Mouse (Mus musculus): ENCODE results near the gene Nbas. TPM values are rescaled to one million over a fixed set of nuclear protein-coding genes. Genes with fewer than 3 reads are reported as not detected.
A peak's percentile ranks its signal among the peaks of the same experiment; 100 is the strongest.

Nbas gene
- polyA plus RNA-seq, 1 experiment from 2014 or later = 23.6 TPM

DNA sequence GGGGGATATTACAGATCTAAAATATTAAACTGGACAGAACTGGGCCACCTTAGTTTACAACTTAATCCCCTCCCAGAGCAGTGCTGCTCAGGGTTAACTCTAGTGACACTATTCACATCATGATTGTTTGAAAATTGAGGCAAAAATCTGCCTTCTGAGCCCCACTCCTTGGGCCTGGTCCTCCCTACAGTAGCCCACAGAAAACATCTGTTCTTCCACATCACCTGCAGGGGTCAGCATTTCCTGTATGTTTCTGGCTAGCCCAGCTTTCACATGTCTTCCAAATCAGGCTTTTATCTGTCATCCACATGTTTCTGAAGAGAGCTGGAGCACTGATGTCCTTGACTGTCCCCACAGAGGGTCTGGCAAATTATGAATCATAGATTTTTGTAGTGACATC lies 333.5 kb downstream of the Nbas start:
- H3K9me3 ChIP-seq (ENCODE audit: control insufficient read depth, low read length) = no peaks in the 10 kb centered on the region
- H3K4me3 ChIP-seq (ENCODE audit: low read depth, low read length) = no peak overlapping the region
- no peaks in the 10 kb centered on the region for H3K27me3 ChIP-seq (replicated peaks; ENCODE audit: control insufficient read depth, insufficient read depth, low read length)
- no peak overlapping the region for H3K4me2 ChIP-seq (ENCODE audit: low read length)
- DNase-seq (ENCODE audit: low spot score) (no peak), ATAC-seq (replicated peaks; ENCODE audit: low FRiP score, low TSS enrichment, low read depth) (no peak)
- H3K27ac ChIP-seq (ENCODE audit: low read depth) = no peak overlapping the region
- no peak overlapping the region for H3K9ac ChIP-seq (ENCODE audit: low read length)
- H3K4me1 ChIP-seq (replicated peaks; ENCODE audit: control insufficient read depth, insufficient read depth, low read length) = no peaks in the 10 kb centered on the region
- no peaks in the 10 kb centered on the region for H3K36me3 ChIP-seq (ENCODE audit: control insufficient read depth, insufficient read depth, low read length)

DNA sequence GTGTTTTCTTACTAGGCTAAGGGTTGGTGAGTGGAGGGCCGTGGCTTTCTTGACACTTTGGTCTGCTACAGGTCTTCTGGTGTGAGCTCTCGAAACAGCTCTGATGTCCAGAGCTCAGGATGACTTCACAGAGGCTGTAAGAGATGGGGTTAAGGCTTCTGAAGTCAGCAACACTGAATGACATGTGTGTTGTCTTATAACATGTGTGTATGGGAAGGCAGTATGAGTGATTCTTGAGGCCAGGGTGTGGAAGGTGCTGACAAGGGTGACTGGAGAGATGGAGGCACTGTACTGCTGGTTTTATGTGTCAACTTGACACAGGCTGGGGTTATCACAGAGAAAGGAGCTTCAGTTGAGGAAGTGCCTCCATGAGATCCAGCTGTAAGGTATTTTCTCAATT lies 338.1 kb downstream of the Nbas start:
- H3K4me1 ChIP-seq (replicated peaks; ENCODE audit: control insufficient read depth, insufficient read depth, low read length) = no peaks in the 10 kb centered on the region
- H3K36me3 ChIP-seq (ENCODE audit: control insufficient read depth, insufficient read depth, low read length) = no peaks in the 10 kb centered on the region
- no peak overlapping the region for H3K9ac ChIP-seq (ENCODE audit: low read length)
- 69% methylated on average over 2 of the region's 2 CpGs for WGBS
- H3K4me2 ChIP-seq (ENCODE audit: low read length) = no peak overlapping the region
- H3K9me3 ChIP-seq (ENCODE audit: control insufficient read depth, low read length) = no peaks in the 10 kb centered on the region
- ATAC-seq (replicated peaks; ENCODE audit: low FRiP score, low TSS enrichment, low read depth) (no peak), DNase-seq (ENCODE audit: low spot score) (no peak)
- H3K27me3 ChIP-seq (replicated peaks; ENCODE audit: control insufficient read depth, insufficient read depth, low read length) = no peaks in the 10 kb centered on the region
- no peak overlapping the region for H3K4me3 ChIP-seq (ENCODE audit: low read depth, low read length)
- H3K27ac ChIP-seq (ENCODE audit: low read depth) = no peak overlapping the region

DNA sequence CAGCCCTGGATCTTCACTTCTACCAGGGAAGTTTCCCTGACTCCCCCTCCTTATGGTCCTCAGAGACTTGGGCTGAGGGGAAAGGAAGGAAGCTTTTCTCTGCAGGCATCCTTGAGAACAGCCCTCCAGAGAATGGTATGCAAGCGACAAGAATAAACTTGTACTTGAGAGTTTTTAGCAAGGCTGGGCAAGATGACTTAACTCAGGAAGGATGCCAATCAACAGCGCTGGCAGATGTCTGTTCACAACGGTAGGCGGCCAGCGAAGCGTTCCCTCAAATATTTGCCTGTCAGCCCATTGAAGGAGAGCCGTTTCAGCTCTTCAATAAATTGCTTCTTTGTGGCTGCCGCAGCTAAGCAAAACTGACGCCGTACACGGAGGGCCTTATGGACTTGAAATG lies 340.1 kb downstream of the Nbas start:
- Histone ChIP-seq H3K36me3 (ENCODE audit: control insufficient read depth, insufficient read depth, low read length) (no peaks in the 10 kb centered on the region), H3K4me3 (ENCODE audit: low read depth, low read length) (no peak overlapping the region), H3K4me2 (ENCODE audit: low read length) (no peak overlapping the region), H3K27ac (ENCODE audit: low read depth) (no peak overlapping the region), H3K9ac (ENCODE audit: low read length) (no peak overlapping the region), H3K27me3 (replicated peaks; ENCODE audit: control insufficient read depth, insufficient read depth, low read length) (no peaks in the 10 kb centered on the region), H3K4me1 (replicated peaks; ENCODE audit: control insufficient read depth, insufficient read depth, low read length) (no peaks in the 10 kb centered on the region), H3K9me3 (ENCODE audit: control insufficient read depth, low read length) (no peaks in the 10 kb centered on the region)
- 71% methylated on average over 11 of the region's 11 CpGs for WGBS
- no peak for ATAC-seq (replicated peaks; ENCODE audit: low FRiP score, low TSS enrichment, low read depth)
- DNase-seq (ENCODE audit: low spot score) = peak; percentile 31

DNA sequence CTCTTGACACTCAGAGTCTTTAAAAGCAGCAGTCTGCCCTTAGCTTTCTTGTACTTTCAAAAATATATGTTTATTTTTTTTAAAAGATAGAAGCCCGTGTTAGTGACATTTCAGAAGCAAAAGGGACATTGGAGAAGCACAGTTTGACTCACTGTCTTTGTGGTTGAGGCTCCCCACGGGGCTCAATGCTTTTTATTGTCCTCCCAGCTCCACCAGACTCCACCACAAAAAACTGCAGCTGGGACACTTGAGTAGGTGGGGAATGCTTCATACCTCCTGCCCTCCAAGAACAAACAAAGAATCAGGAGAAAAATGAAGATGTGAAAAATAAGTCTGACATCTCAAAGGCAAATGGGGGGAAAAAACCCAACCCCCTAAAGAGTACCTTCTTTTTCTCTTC lies 344.1 kb downstream of the Nbas start:
- DNase-seq (ENCODE audit: low spot score) = no peak
- Histone ChIP-seq H3K4me1 (replicated peaks; ENCODE audit: control insufficient read depth, insufficient read depth, low read length) (no peaks in the 10 kb centered on the region), H3K27me3 (replicated peaks; ENCODE audit: control insufficient read depth, insufficient read depth, low read length) (no peaks in the 10 kb centered on the region), H3K9ac (ENCODE audit: low read length) (no peak overlapping the region), H3K27ac (ENCODE audit: low read depth) (no peak overlapping the region), H3K36me3 (ENCODE audit: control insufficient read depth, insufficient read depth, low read length) (no peaks in the 10 kb centered on the region), H3K9me3 (ENCODE audit: control insufficient read depth, low read length) (no peaks in the 10 kb centered on the region), H3K4me3 (ENCODE audit: low read depth, low read length) (no peak overlapping the region), H3K4me2 (ENCODE audit: low read length) (no peak overlapping the region)
- no peak for ATAC-seq (replicated peaks; ENCODE audit: low FRiP score, low TSS enrichment, low read depth)
- 22% methylated on average over 2 of the region's 2 CpGs for WGBS

DNA sequence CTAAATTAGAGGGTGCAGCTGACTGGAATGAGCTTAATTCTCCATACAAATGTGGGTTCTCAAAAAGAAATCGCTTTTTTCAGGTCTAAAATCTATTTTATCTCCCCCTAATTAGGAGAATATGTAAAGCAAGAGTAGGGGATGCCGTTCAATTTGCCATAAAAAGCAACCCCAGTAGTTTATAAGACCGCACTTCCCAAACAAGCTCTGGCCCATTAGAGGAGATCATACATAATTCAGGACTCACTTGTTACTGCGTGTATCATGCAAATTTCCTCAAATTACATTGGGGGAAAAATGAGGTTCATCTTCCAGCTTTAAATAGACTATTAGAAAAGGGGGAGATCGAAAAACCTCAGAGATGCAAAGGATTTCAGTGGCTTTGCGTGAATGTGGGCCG lies 346.7 kb downstream of the Nbas start:
- no peaks in the 10 kb centered on the region for H3K27me3 ChIP-seq (replicated peaks; ENCODE audit: control insufficient read depth, insufficient read depth, low read length)
- no peak overlapping the region for H3K27ac ChIP-seq (ENCODE audit: low read depth)
- H3K4me2 ChIP-seq (ENCODE audit: low read length) = no peak overlapping the region
- ATAC-seq (replicated peaks; ENCODE audit: low FRiP score, low TSS enrichment, low read depth) (no peak), DNase-seq (ENCODE audit: low spot score) (no peak)
- H3K36me3 ChIP-seq (ENCODE audit: control insufficient read depth, insufficient read depth, low read length) = no peaks in the 10 kb centered on the region
- no peak overlapping the region for H3K4me3 ChIP-seq (ENCODE audit: low read depth, low read length)
- H3K9me3 ChIP-seq (ENCODE audit: control insufficient read depth, low read length) = no peaks in the 10 kb centered on the region
- H3K4me1 ChIP-seq (replicated peaks; ENCODE audit: control insufficient read depth, insufficient read depth, low read length) = no peaks in the 10 kb centered on the region
- H3K9ac ChIP-seq (ENCODE audit: low read length) = no peak overlapping the region
- WGBS = 87% methylated on average over 7 of the region's 7 CpGs

DNA sequence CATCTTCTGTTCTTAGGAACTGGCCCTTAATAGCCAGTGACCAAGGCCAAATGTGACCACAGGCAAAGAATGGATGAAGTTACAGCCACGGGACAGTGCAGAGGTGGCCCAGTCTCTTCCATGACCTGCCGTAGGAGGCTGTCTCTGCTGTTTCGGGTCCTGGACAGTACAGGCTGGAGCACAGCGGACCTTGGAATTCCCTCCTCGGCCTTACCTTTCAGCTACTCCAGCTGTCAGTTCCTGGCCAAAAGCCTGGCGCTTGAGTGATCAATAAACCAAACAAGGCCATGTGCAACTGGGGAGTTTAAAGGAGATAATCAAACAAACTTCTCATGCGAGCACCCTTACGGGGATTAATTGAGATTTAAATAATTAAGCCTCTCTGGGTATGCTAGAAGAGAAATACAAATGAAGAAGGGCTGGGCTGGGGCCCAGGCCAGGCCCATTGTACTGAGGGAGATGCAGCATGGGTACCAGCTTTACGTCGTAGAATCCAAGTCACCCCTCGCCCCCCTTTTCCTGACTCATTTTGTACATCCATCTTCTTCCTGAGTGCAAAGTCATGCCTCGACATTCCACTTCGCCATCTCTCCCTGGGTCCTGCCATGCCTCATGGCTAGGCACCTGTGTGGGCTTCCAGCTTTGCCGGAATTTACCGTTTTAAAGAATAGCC lies 353.4 kb downstream of the Nbas start:
- ATAC-seq (replicated peaks; ENCODE audit: low FRiP score, low TSS enrichment, low read depth) (no peak), DNase-seq (ENCODE audit: low spot score) (no peak)
- Histone ChIP-seq H3K9me3 (ENCODE audit: control insufficient read depth, low read length) (no peaks in the 10 kb centered on the region), H3K9ac (ENCODE audit: low read length) (no peak overlapping the region), H3K4me2 (ENCODE audit: low read length) (no peak overlapping the region), H3K27ac (ENCODE audit: low read depth) (no peak overlapping the region), H3K27me3 (replicated peaks; ENCODE audit: control insufficient read depth, insufficient read depth, low read length) (no peaks in the 10 kb centered on the region), H3K4me1 (replicated peaks; ENCODE audit: control insufficient read depth, insufficient read depth, low read length) (no peaks in the 10 kb centered on the region), H3K4me3 (ENCODE audit: low read depth, low read length) (no peak overlapping the region), H3K36me3 (ENCODE audit: control insufficient read depth, insufficient read depth, low read length) (no peaks in the 10 kb centered on the region)
- WGBS = 83% methylated on average over 15 of the region's 15 CpGs

DNA sequence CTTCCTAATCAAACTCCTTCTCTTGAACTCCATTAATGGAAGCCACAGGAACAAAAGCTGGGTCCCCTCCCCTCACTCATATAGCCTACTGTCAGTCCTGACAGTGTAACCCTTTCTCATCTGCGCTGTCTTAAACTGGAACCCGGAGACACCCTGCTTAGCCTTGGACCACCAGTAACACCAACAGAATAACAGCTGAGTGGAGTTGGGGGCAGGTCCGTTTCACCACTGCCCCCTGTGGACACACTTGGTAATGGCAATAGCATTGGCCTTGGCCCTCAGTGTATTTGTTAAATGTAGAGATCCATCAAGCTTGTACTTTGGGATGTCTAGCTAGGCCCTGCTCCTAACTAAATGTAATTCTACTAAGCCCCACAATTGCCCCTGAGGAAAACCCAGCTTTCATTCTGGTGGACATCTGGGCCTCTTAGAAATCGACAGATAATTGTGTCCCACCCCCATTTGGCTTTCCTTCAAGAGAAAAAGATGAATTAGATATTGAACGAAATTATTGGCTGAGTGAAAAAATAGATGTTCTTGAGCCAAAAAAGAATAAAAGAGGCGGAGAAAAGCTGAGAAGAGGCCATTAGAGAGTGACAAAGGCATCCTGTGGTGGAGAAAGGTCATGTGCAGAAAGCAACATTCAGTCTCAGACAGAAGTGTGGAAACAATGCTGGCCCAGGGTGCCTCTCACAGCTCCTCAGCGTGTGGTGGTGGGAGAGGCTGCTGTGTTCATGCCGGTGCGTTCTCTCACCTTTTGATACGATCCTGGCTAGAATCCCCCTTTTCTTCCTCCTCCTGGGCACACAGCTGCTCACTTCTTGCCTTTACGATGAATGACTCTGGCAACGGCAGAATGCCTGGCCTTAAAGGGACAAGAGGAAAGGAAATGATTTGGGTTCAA lies 358.1 kb downstream of the Nbas start:
- 57% methylated on average over 12 of the region's 12 CpGs for WGBS
- DNase-seq (ENCODE audit: low spot score) = no peak
- H3K4me2 ChIP-seq (ENCODE audit: low read length) = no peak overlapping the region

More for the DNA sequence above, 358.1 kb downstream of the Nbas start:
- H3K27me3 ChIP-seq (replicated peaks; ENCODE audit: control insufficient read depth, insufficient read depth, low read length) = no peaks in the 10 kb centered on the region
- no peak overlapping the region for H3K4me3 ChIP-seq (ENCODE audit: low read depth, low read length)
- ATAC-seq (replicated peaks; ENCODE audit: low FRiP score, low TSS enrichment, low read depth) = no peak
- H3K27ac ChIP-seq (ENCODE audit: low read depth) = no peak overlapping the region
- no peak overlapping the region for H3K9ac ChIP-seq (ENCODE audit: low read length)
- no peaks in the 10 kb centered on the region for H3K4me1 ChIP-seq (replicated peaks; ENCODE audit: control insufficient read depth, insufficient read depth, low read length)
- H3K9me3 ChIP-seq (ENCODE audit: control insufficient read depth, low read length) = no peaks in the 10 kb centered on the region
- no peaks in the 10 kb centered on the region for H3K36me3 ChIP-seq (ENCODE audit: control insufficient read depth, insufficient read depth, low read length)

Data from intestine, embryonic 14.5 days (tissue).